Mouse (Mus musculus): ENCODE results near the gene Urm1. TPM values are rescaled to one million over a fixed set of nuclear protein-coding genes. Genes with fewer than 3 reads are reported as not detected.

The Urm1 gene
- polyA plus RNA-seq, 1 experiment: 79.9 TPM

DNA sequence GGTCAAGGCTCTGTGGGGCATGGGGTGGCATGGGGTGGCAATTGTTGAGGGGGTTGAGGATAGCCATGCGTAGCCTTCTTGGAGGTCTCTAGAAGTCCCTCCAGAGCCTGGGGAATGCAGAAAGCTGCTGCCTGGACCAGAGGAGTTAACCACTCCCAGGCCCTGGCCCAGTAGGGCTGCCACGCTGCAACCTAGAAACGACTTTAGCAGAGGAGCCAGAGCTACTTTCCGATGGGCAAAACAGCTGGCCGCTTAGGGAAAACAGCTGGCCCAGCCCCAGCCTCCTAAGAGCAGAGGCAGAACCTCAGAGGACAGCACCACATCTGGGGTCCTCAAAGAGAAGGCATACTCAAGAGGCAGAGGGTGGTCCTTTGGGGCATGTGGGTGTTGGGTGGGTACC lies 38.1 kb downstream of the Urm1 start:
- Histone ChIP-seq H3K27ac (ENCODE audit: control insufficient read depth, insufficient read depth, low read length) (no peak overlapping the region), H3K36me3 (ENCODE audit: control insufficient read depth, insufficient read depth, low read length) (no peaks in the 10 kb centered on the region), H3K27me3 (ENCODE audit: control insufficient read depth, insufficient read depth, low read length) (no peaks in the 10 kb centered on the region), H3K4me1 (replicated peaks; ENCODE audit: control insufficient read depth, insufficient read depth, low read length) (no peaks in the 10 kb centered on the region), H3K4me3 (ENCODE audit: control insufficient read depth, insufficient read depth, low read length) (no peak overlapping the region)
- no peak for DNase-seq
- whole genome bisulfite sequencing: 89% methylated on average over 5 of the region's 5 CpGs
- no peak for TF ChIP-seq POLR2A (IDR thresholded peaks at IDR 0.05; ENCODE audit: control insufficient read depth, extremely low read depth, insufficient read depth, low read length, poor library complexity)
- no peak for TF ChIP-seq CTCF (IDR thresholded peaks at IDR 0.05; ENCODE audit: borderline replicate concordance, control insufficient read depth, extremely low read depth, insufficient read depth, low read length, poor library complexity)

DNA sequence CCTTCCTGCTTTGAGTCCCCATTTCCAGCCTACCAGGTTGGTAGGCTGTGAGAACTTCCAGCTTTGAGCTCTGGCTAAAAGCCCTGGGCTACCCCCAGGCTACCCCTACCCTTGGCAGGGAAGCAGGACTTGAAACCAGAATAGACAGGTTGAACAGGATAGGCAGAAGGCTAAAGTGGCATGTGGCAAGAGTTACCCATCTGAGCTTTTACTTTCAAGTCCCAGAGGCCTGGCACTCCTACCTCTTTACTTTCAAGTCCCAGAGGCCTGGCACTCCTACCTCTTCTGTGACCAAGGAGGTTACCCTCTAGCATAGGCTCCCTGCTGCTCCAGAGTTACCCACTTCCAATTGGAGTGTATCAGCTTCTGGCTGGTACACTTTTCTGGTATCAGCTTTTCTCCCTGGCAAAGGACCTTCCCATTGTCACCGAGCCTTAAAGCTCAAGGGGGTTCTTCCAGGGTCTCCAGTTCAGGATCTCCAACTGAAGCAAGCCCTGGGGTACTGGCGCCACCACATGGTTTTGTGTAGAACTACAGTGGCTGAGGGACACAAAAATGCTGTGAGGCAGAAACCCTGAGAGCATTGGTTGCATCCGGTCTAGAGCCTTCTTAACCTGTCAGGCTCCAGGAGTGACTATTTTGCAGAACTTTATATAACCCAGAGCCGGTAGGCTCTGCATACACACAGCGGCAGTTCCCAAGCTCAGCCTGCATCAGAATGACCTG lies 39.0 kb downstream of the Urm1 start:
- Histone ChIP-seq H3K27ac (ENCODE audit: control insufficient read depth, insufficient read depth, low read length) (no peak overlapping the region), H3K4me1 (replicated peaks; ENCODE audit: control insufficient read depth, insufficient read depth, low read length) (no peaks in the 10 kb centered on the region), H3K4me3 (ENCODE audit: control insufficient read depth, insufficient read depth, low read length) (no peak overlapping the region), H3K27me3 (ENCODE audit: control insufficient read depth, insufficient read depth, low read length) (no peaks in the 10 kb centered on the region), H3K36me3 (ENCODE audit: control insufficient read depth, insufficient read depth, low read length) (no peaks in the 10 kb centered on the region)
- DNase-seq: peak; percentile 63
- TF ChIP-seq POLR2A (IDR thresholded peaks at IDR 0.05; ENCODE audit: control insufficient read depth, extremely low read depth, insufficient read depth, low read length, poor library complexity) (no peak), CTCF (IDR thresholded peaks at IDR 0.05; ENCODE audit: borderline replicate concordance, control insufficient read depth, extremely low read depth, insufficient read depth, low read length, poor library complexity) (no peak)
- 5% methylated on average over 5 of the region's 5 CpGs for WGBS

DNA sequence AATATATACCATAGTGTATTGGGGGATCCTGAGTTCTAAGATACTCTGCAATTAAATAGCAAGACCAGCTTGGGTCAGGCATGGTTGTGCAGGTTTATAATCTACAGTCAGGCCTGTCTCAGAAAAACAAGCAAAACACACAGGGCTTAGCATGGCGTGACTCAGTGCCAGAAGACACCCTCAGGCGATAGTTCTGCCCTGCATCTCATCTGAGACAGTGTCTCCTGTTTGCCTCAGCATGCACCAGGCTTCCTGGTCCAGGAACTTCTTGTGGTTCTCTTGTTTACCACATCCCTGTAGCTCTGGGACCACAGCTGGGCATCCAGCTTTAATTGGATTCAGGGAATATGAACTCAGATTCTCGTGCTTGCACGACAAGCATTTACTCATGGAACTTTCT lies 45.2 kb downstream of the Urm1 start:
- Histone ChIP-seq H3K27ac (ENCODE audit: control insufficient read depth, insufficient read depth, low read length) (no peak overlapping the region), H3K27me3 (ENCODE audit: control insufficient read depth, insufficient read depth, low read length) (no peaks in the 10 kb centered on the region), H3K36me3 (ENCODE audit: control insufficient read depth, insufficient read depth, low read length) (no peaks in the 10 kb centered on the region), H3K4me1 (replicated peaks; ENCODE audit: control insufficient read depth, insufficient read depth, low read length) (peaks cover 14% of the 10 kb centered on the region), H3K4me3 (ENCODE audit: control insufficient read depth, insufficient read depth, low read length) (no peak overlapping the region)
- TF ChIP-seq POLR2A (IDR thresholded peaks at IDR 0.05; ENCODE audit: control insufficient read depth, extremely low read depth, insufficient read depth, low read length, poor library complexity): no peak
- no peak for TF ChIP-seq CTCF (IDR thresholded peaks at IDR 0.05; ENCODE audit: borderline replicate concordance, control insufficient read depth, extremely low read depth, insufficient read depth, low read length, poor library complexity)
- WGBS: 85% methylated on average over 4 of the region's 4 CpGs
- no peak for DNase-seq

DNA sequence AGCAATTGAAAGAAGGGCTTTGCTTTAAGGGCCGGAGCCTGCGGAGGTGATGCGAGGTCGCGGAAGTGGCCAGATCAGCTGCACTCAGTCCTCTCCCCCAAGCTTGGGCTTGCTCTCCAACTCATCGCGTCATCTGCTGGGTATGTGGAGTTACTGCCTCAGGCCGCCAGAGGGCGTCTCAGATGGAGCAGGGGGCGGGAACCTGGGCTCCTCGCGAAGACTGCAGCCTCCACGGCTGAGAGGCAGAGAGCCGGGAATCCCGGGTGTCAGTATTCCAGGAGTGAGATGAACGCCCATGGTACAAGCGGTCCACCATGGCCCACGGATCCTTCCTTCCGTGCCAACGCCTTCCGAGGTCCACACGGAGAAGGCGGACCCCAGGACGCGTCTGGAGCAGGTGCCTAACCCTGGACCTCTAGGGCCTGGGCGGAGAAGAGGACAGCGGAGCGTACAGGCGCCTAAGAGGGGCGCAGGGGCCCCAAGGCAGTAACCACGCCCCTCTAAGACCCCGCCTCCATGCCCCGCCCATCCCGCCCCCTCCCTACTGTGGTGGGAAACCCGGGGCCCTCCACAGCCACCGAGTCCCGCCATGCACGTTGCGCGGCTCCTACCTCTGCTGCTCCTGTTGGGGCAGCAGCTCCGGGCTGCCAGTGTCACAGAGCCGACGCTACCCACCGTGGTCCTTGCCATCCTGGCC lies 49.2 kb downstream of the Urm1 start, which contains the start of gene Cercam:
TSS of gene Cercam (plus strand) at position 216 of the 697 bp plus-strand sequence.
- Histone ChIP-seq H3K4me3 (ENCODE audit: control insufficient read depth, insufficient read depth, low read length) (peak within 1 kb of the TSS; percentile 63), H3K36me3 (ENCODE audit: control insufficient read depth, insufficient read depth, low read length) (no peaks in the 10 kb centered on the region), H3K27me3 (ENCODE audit: control insufficient read depth, insufficient read depth, low read length) (no peaks in the 10 kb centered on the region), H3K27ac (ENCODE audit: control insufficient read depth, insufficient read depth, low read length) (no peak within 1 kb of the TSS), H3K4me1 (replicated peaks; ENCODE audit: control insufficient read depth, insufficient read depth, low read length) (peaks cover 21% of the 10 kb centered on the region)
- TF ChIP-seq CTCF (IDR thresholded peaks at IDR 0.05; ENCODE audit: borderline replicate concordance, control insufficient read depth, extremely low read depth, insufficient read depth, low read length, poor library complexity): peak; percentile 95
- 0 out of 2 replicates have a peak, but pooled peaks have one; percentile 18 for TF ChIP-seq POLR2A (IDR thresholded peaks at IDR 0.05; ENCODE audit: control insufficient read depth, extremely low read depth, insufficient read depth, low read length, poor library complexity)
- peak; percentile 85 for DNase-seq
- 1% methylated on average over 43 of the region's 44 CpGs for WGBS

DNA sequence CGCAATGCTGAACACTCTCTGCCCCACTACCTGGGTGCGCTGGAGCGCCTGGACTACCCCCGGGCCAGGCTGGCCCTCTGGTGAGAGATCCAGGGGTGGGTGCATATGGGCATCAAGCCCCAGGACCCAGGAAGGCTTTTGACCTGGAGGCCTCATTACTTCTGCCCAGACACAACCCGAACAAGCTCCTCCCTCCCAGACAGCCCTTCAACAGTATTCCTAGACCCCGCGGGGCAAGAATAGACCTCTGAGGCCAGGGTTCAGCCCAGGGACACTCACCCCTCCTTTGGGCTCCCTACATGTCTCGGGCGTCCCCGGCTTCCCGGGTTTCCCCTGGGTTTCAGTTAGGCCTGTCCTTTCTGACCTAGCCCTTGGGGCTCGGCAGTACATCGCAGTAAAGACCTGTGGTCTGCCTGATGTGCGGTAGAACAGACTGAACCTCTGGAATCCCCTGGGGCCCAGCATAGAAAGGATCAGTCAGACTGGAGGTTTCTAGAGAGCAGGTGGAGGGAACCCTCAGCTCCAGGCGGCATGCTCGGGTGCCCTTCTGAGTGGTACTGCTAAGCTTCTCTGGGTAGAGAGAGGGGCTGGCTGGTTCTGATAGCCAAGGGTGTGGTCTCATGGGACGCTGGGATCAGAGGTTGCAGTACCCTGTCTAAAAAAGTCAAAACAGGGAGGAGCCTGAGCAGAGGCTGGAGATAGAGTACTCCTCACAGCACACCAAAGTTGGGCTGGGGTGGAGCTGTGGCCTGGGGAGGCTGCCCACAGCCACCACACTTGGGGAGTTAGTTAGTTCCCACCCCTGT lies 50.0 kb downstream of the Urm1 start:
- Histone ChIP-seq H3K27ac (ENCODE audit: control insufficient read depth, insufficient read depth, low read length) (no peak overlapping the region), H3K27me3 (ENCODE audit: control insufficient read depth, insufficient read depth, low read length) (no peaks in the 10 kb centered on the region), H3K4me3 (ENCODE audit: control insufficient read depth, insufficient read depth, low read length) (peak overlapping the region; percentile 63), H3K36me3 (ENCODE audit: control insufficient read depth, insufficient read depth, low read length) (no peaks in the 10 kb centered on the region), H3K4me1 (replicated peaks; ENCODE audit: control insufficient read depth, insufficient read depth, low read length) (peaks cover 21% of the 10 kb centered on the region)
- no peak for DNase-seq
- no peak for TF ChIP-seq POLR2A (IDR thresholded peaks at IDR 0.05; ENCODE audit: control insufficient read depth, extremely low read depth, insufficient read depth, low read length, poor library complexity)
- TF ChIP-seq CTCF (IDR thresholded peaks at IDR 0.05; ENCODE audit: borderline replicate concordance, control insufficient read depth, extremely low read depth, insufficient read depth, low read length, poor library complexity): no peak
- 2% methylated on average over 17 of the region's 17 CpGs for WGBS
